Mouse (Mus musculus): ENCODE data around the gene Depdc5. TPM values are rescaled to one million over a fixed set of nuclear protein-coding genes. Genes with fewer than 3 reads are reported as not detected.

Depdc5 gene
- polyA plus RNA-seq, 1 experiment from 2014 or later: 29.6 TPM

GRCm38 (mm10) chr5:32922906-32923305 is 59.4 kb downstream of the Depdc5 start:
- no peak overlapping the region for H3K9ac ChIP-seq
- no peak overlapping the region for H3K27ac ChIP-seq (replicated peaks)
- H3K36me3 ChIP-seq: peaks cover 85% of the 10 kb centered on the region
- no peaks in the 10 kb centered on the region for H3K9me3 ChIP-seq
- H3K4me2 ChIP-seq: no peak overlapping the region
- H3K4me1 ChIP-seq (replicated peaks): no peaks in the 10 kb centered on the region
- H3K27me3 ChIP-seq: no peaks in the 10 kb centered on the region
- WGBS: 92% methylated on average over 4 of the region's 4 CpGs
- ATAC-seq (ENCODE audit: low read depth): no peak
- no peak overlapping the region for H3K4me3 ChIP-seq

- 71% methylated on average over 2 of the region's 2 CpGs for WGBS
- no peak overlapping the region for H3K27ac ChIP-seq (replicated peaks)
- no peaks in the 10 kb centered on the region for H3K9me3 ChIP-seq
Measured at GRCm38 (mm10) chr5:32930761-32931160, 67.3 kb downstream of the Depdc5 start.

GRCm38 (mm10) chr5:32934654-32935053 is 71.2 kb downstream of the Depdc5 start:
- Histone ChIP-seq H3K27ac (replicated peaks) (no peak overlapping the region), H3K36me3 (peaks cover 81% of the 10 kb centered on the region), H3K4me3 (no peak overlapping the region), H3K9ac (no peak overlapping the region), H3K4me1 (replicated peaks) (no peaks in the 10 kb centered on the region), H3K9me3 (no peaks in the 10 kb centered on the region), H3K27me3 (no peaks in the 10 kb centered on the region), H3K4me2 (no peak overlapping the region)
- 69% methylated on average over 2 of the region's 2 CpGs for WGBS
- ATAC-seq (ENCODE audit: low read depth): no peak

More at GRCm38 (mm10) chr5:32930761-32931160, 67.3 kb downstream of the Depdc5 start:
- H3K9ac ChIP-seq: no peak overlapping the region
- no peak overlapping the region for H3K4me3 ChIP-seq
- no peak for ATAC-seq (ENCODE audit: low read depth)
- no peaks in the 10 kb centered on the region for H3K27me3 ChIP-seq
- H3K4me1 ChIP-seq (replicated peaks): no peaks in the 10 kb centered on the region
- H3K4me2 ChIP-seq: no peak overlapping the region
- peaks cover 83% of the 10 kb centered on the region for H3K36me3 ChIP-seq

- Histone ChIP-seq H3K36me3 (peaks cover 86% of the 10 kb centered on the region), H3K9me3 (no peaks in the 10 kb centered on the region), H3K9ac (no peak overlapping the region), H3K27ac (replicated peaks) (no peak overlapping the region), H3K4me3 (no peak overlapping the region), H3K4me1 (replicated peaks) (no peaks in the 10 kb centered on the region), H3K27me3 (no peaks in the 10 kb centered on the region), H3K4me2 (no peak overlapping the region)
- ATAC-seq (ENCODE audit: low read depth): no peak
- WGBS: 88% methylated on average over 7 of the region's 7 CpGs
Measured at GRCm38 (mm10) chr5:32940586-32940985, 77.1 kb downstream of the Depdc5 start.

- H3K36me3 ChIP-seq: peaks cover 87% of the 10 kb centered on the region
- no peak overlapping the region for H3K27ac ChIP-seq (replicated peaks)
- H3K27me3 ChIP-seq: no peaks in the 10 kb centered on the region
- H3K9ac ChIP-seq: no peak overlapping the region
- H3K4me3 ChIP-seq: no peak overlapping the region
- no peak overlapping the region for H3K4me2 ChIP-seq
- no peak for ATAC-seq (ENCODE audit: low read depth)
- H3K9me3 ChIP-seq: no peaks in the 10 kb centered on the region
- no peaks in the 10 kb centered on the region for H3K4me1 ChIP-seq (replicated peaks)
- 91% methylated on average over 8 of the region's 8 CpGs for WGBS
Measured at GRCm38 (mm10) chr5:32941209-32941924, 77.9 kb downstream of the Depdc5 start.

- Histone ChIP-seq H3K4me1 (replicated peaks) (no peaks in the 10 kb centered on the region), H3K27me3 (no peaks in the 10 kb centered on the region), H3K4me2 (no peak overlapping the region), H3K36me3 (peaks cover 72% of the 10 kb centered on the region), H3K9me3 (no peaks in the 10 kb centered on the region), H3K9ac (no peak overlapping the region), H3K4me3 (no peak overlapping the region), H3K27ac (replicated peaks) (no peak overlapping the region)
- ATAC-seq (ENCODE audit: low read depth): no peak
- 96% methylated on average over 6 of the region's 6 CpGs for WGBS
Measured at GRCm38 (mm10) chr5:32950077-32950476, 86.6 kb downstream of the Depdc5 start.

- no peaks in the 10 kb centered on the region for H3K27me3 ChIP-seq
- no peak for ATAC-seq (ENCODE audit: low read depth)
- 95% methylated on average over 3 of the region's 3 CpGs for WGBS
- H3K4me3 ChIP-seq: no peak overlapping the region
- H3K36me3 ChIP-seq: peaks cover 67% of the 10 kb centered on the region
- no peak overlapping the region for H3K27ac ChIP-seq (replicated peaks)
- H3K9ac ChIP-seq: no peak overlapping the region
- no peaks in the 10 kb centered on the region for H3K9me3 ChIP-seq
- no peaks in the 10 kb centered on the region for H3K4me1 ChIP-seq (replicated peaks)
- H3K4me2 ChIP-seq: no peak overlapping the region
Measured at GRCm38 (mm10) chr5:32950702-32951274, 87.3 kb downstream of the Depdc5 start.

- Histone ChIP-seq H3K9ac (no peak overlapping the region), H3K27me3 (no peaks in the 10 kb centered on the region), H3K4me2 (no peak overlapping the region), H3K4me1 (replicated peaks) (no peaks in the 10 kb centered on the region), H3K9me3 (no peaks in the 10 kb centered on the region), H3K27ac (replicated peaks) (no peak overlapping the region), H3K4me3 (no peak overlapping the region), H3K36me3 (peaks cover 56% of the 10 kb centered on the region)
- no peak for ATAC-seq (ENCODE audit: low read depth)
- 93% methylated on average over 4 of the region's 4 CpGs for WGBS
Measured at GRCm38 (mm10) chr5:32955716-32956115, 92.2 kb downstream of the Depdc5 start.

- Histone ChIP-seq H3K4me1 (replicated peaks) (no peaks in the 10 kb centered on the region), H3K4me2 (no peak overlapping the region), H3K9me3 (no peaks in the 10 kb centered on the region), H3K27me3 (no peaks in the 10 kb centered on the region), H3K4me3 (no peak overlapping the region), H3K9ac (no peak overlapping the region), H3K36me3 (peaks cover 64% of the 10 kb centered on the region), H3K27ac (replicated peaks) (no peak overlapping the region)
- ATAC-seq (ENCODE audit: low read depth): no peak
- WGBS: 86% methylated on average over 3 of the region's 3 CpGs
Measured at GRCm38 (mm10) chr5:32961616-32962015, 98.1 kb downstream of the Depdc5 start.

- H3K4me3 ChIP-seq: no peak overlapping the region
- no peak overlapping the region for H3K27ac ChIP-seq (replicated peaks)
- no peaks in the 10 kb centered on the region for H3K9me3 ChIP-seq
- H3K27me3 ChIP-seq: no peaks in the 10 kb centered on the region
- 93% methylated on average over 1 of the region's 1 CpGs for WGBS
- peaks cover 65% of the 10 kb centered on the region for H3K36me3 ChIP-seq
- H3K9ac ChIP-seq: no peak overlapping the region
- no peak overlapping the region for H3K4me2 ChIP-seq
- H3K4me1 ChIP-seq (replicated peaks): no peaks in the 10 kb centered on the region
- ATAC-seq (ENCODE audit: low read depth): no peak
Measured at GRCm38 (mm10) chr5:32962581-32962980, 99.1 kb downstream of the Depdc5 start.

GRCm38 (mm10) chr5:32976541-32976940 is 113.0 kb downstream of the Depdc5 start:
- Histone ChIP-seq H3K4me3 (no peak overlapping the region), H3K27ac (replicated peaks) (0 out of 2 replicates have a peak overlapping the region, but pooled peaks have one; percentile 28), H3K27me3 (no peaks in the 10 kb centered on the region), H3K9ac (no peak overlapping the region), H3K4me2 (no peak overlapping the region), H3K9me3 (no peaks in the 10 kb centered on the region), H3K36me3 (peaks cover 45% of the 10 kb centered on the region), H3K4me1 (replicated peaks) (no peaks in the 10 kb centered on the region)
- WGBS: 89% methylated on average over 4 of the region's 4 CpGs
- ATAC-seq (ENCODE audit: low read depth): no peak

GRCm38 (mm10) chr5:32977179-32977578 is 113.7 kb downstream of the Depdc5 start:
- Histone ChIP-seq H3K4me2 (no peak overlapping the region), H3K4me1 (replicated peaks) (no peaks in the 10 kb centered on the region), H3K4me3 (no peak overlapping the region), H3K27me3 (no peaks in the 10 kb centered on the region), H3K36me3 (peaks cover 52% of the 10 kb centered on the region), H3K27ac (replicated peaks) (0 out of 2 replicates have a peak overlapping the region, but pooled peaks have one; percentile 28), H3K9me3 (no peaks in the 10 kb centered on the region), H3K9ac (no peak overlapping the region)
- no peak for ATAC-seq (ENCODE audit: low read depth)

GRCm38 (mm10) chr5:32985379-32985778 is 121.9 kb downstream of the Depdc5 start:
- Histone ChIP-seq H3K9me3 (no peaks in the 10 kb centered on the region), H3K27me3 (no peaks in the 10 kb centered on the region), H3K4me2 (no peak overlapping the region), H3K9ac (no peak overlapping the region), H3K4me1 (replicated peaks) (peaks cover 9% of the 10 kb centered on the region), H3K36me3 (peaks cover 71% of the 10 kb centered on the region), H3K27ac (replicated peaks) (no peak overlapping the region), H3K4me3 (no peak overlapping the region)
- no peak for ATAC-seq (ENCODE audit: low read depth)
- WGBS: 39% methylated on average over 1 of the region's 1 CpGs

Measured in neural tube, embryonic 13.5 days (tissue).